Mouse (Mus musculus): Measurements from ENCODE around the gene Slc30a9. TPM values are rescaled to one million over a fixed set of nuclear protein-coding genes. Genes with fewer than 3 reads are reported as not detected.

Gene Slc30a9
- total RNA-seq, 1 experiment from 2014 or later = 49.8 TPM

DNA sequence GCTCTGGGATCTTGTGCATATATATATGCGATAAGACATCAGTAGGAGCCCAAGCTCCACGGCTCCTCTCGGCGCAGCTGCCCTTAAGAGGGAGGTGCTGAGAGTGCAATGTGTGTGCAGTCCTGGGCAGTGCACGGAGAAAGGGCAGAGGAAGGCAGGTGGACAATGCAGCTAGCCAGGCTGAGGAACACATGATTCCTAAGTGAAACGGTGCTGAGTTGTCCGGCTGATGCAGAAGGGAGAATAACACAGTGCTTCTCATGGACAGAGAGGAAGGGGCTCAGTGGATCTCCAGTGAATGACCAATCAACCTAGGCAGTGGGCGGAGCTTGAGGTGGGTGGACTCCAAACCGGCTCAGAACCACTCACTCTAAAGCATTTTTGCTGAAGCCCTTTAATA, 94.9 kb downstream of the Slc30a9 start:
- ATAC-seq (ENCODE audit: extremely low read depth, insufficient number of reproducible peaks, low FRiP score, poor library complexity, severe bottlenecking) = no peak

DNA sequence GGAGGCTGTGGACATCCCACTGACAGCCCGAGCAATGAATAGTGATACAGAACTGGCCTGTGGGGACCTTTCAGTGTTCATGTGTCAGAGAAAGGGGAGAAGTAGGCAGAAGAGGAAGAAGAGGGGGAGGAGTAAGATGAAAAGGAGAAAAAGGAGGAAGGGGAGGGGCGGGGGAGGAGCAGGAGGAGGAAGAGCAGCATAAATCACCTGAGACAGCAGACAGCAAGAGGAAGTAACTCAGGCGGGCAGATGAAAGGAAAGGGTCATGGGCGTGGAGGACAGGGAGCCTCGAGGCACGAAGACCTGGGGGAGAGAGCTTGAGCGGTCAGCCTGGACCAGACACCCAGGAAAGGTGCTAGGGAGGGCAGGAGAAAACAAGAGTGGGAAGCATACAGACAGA, 97.6 kb downstream of the Slc30a9 start:
- ATAC-seq (ENCODE audit: extremely low read depth, insufficient number of reproducible peaks, low FRiP score, poor library complexity, severe bottlenecking) = peak; percentile 50

GRCm38 (mm10) chr5:67404919-67405318, 98.2 kb downstream of the Slc30a9 start:
- no peak for ATAC-seq (ENCODE audit: extremely low read depth, insufficient number of reproducible peaks, low FRiP score, poor library complexity, severe bottlenecking)

Other genes starting within 250 kb of the Slc30a9 start
- not detected in 2 replicates for gene Phox2b, start 207.7 kb upstream of the Slc30a9 start, total RNA-seq (2017)
- gene Tmem33, start 46.4 kb upstream of the Slc30a9 start, total RNA-seq (2017) = 29.8 and 32.4 TPM in 2 replicates
- gene Bend4, start 121.4 kb downstream of the Slc30a9 start, total RNA-seq (2017) = 3.1 and 3.8 TPM in 2 replicates